Mouse (Mus musculus) heart, adult 8-10 months (tissue): Measurements from ENCODE around the gene Golph3. TPM values are rescaled to one million over a fixed set of nuclear protein-coding genes. Genes with fewer than 3 reads are reported as not detected.

Experiments used
- DNase-seq: peaks from one replicate; pipeline ENCODE4 v3.0.0; 2022; ENCODE audit warnings: low spot score
- total RNA-seq, 4 experiments: library from RNA; stranded (reverse); gene quantifications; 2 replicates each; pipeline ENCODE4 v1.2.4; 2022

Golph3 gene
- total RNA-seq, 4 experiments from 2014 or later = 64.8 to 73.0 (median 72.5) TPM

- no peak for DNase-seq
These were observed 2.8 kb upstream of the Golph3 start for GRCm38 (mm10) chr15:12318451-12318850.

- no peak for DNase-seq
These were observed 1.4 kb upstream of the Golph3 start for GRCm38 (mm10) chr15:12319889-12320288.

GRCm38 (mm10) chr15:12320441-12321090 lies 684 bp upstream of the Golph3 start:
- no peak for DNase-seq

DNA sequence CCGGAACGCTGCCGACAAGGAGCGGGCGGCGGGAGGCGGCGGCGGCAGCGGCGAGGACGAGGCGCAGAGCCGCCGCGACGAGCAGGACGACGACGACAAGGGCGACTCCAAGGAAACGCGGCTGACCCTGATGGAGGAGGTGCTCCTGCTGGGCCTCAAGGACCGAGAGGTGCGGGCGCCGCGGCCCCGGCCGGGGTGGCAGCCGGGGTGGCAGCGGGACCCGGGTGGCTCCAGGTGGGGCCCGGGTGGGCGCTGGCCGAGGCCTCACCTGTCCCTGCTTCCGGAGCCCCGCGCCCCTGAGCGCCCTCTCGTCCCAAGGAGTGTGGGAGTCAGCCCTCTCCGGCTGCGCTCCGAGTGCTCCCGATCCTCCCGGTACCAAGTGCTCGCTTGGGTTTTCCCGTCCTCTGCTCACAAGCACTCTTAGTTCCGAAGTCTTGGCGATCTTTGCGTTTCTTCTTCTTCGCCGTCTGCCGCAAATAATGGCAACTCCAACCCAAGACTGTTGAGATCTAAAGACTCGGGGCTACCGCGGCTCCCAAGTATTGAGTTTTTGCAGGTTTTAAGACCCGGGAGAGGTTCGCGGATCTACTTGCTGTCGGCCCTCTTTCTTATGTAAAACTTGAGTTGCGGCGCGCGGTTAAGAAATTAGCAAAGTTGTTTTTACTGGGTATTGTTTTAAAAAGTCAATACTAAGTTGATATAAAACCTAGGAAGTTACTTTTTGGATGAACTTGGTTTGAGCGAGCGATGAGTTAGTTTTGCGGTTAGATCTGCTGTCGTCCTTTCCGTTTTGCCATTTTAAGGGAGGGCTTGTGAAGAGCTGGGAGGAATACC lies 755 bp downstream of the Golph3 start, which contains the start of gene 1810049J17Rik:
TSS of gene 1810049J17Rik (minus strand) at position 112 of the 834 bp plus-strand sequence.
- DNase-seq = no peak

- DNase-seq = no peak
These were observed 1.6 kb downstream of the Golph3 start for GRCm38 (mm10) chr15:12322676-12323402.

DNA sequence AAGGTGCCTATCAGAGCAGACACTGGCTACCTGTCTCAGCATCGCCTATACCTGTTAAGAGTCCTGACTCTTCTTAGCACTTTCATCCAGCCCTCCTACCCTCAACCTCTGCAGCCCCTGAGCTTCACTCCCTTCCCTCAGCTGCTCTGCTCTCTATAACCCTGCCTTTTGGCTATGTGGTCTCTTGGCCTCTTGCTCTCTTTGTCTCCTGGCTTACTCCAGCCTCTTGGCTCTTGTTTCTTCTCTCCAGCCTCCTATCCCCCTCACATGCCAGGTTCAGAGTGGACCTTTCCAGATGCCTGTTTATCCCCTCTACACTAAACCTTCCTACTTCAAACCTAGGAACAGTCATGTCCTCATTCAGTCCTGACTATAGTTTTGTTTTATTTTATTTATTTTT lies 3.1 kb downstream of the Golph3 start:
- no peak for DNase-seq

- DNase-seq = no peak
These were observed 9.1 kb downstream of the Golph3 start for GRCm38 (mm10) chr15:12330389-12330788.

DNA sequence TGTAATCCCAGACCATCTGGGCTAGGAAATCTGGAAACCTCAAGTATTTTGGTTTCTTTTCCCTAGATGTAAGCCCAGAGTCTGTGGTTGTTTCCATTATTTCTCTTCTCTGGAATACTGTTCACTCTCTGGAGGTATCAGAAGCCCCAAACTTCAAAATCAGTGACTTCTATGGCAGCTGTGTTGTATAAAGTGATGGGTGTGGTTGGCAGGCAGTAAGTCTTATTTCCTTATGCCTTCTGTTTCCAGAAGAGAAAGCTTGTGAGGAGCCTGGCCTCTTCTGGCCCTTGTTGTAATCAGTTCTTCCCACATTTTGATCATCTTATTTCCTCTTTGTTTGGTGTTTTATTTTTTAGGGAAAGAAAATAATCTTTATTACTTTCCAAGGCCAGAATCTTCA lies 9.6 kb downstream of the Golph3 start:
- no peak for DNase-seq

DNA sequence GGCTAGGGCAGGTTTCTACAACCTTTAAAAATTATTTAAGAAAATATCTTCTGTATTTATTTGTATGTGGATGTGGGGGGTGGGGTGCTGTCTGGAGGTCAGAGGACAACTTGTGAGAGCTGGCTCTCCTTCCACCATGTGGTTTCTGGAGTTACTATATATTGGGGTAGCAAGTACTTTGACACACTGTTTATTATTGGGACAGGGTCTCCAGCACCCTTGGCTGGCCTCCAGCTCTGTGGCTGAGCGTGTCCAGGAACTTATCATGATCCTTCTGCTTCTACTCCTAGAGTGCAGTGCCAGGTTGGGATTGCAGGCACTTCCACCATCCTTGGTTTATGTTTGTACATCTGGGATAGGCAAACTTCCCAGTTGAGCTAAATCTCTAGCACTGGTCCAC lies 10.1 kb downstream of the Golph3 start:
- DNase-seq = no peak

DNA sequence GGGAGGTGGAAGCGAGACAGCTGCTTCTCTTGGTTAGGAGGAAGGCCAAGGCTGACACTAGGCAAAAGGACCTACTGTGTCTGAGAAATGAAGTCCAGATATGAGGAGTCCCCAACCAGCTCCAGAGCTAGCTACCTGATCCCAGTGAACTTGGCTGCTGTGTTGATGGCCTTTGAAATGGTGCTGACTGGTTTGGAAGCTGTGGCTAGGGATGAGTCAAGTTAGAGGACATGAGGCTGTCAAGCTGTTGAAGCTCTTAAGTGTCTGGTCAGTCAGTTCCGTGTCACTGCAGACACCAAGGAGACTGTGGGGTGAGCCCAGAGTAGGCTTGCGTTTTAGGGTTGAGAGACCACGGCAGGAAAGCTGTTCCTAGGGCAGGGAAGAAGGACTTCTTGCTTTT lies 13.1 kb downstream of the Golph3 start:
- DNase-seq = no peak

- no peak for DNase-seq
These were observed 16.0 kb downstream of the Golph3 start for GRCm38 (mm10) chr15:12337030-12337778.

DNA sequence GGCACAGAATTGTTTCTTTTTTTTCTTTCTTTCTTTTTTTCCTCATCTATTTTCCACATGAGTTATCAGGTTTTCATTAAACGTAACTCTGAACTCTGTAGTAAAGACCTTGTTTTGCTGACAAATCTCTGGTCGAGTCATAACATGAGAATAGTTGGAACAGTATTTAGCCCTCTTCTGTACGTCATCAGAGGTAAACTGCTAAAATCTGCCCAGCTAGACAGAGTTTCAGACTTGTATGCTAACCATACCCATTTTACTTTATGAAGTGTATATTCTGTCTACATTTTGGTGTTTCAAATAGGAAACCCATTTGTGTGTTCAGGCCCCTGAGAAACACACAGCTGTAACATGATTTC lies 16.5 kb downstream of the Golph3 start:
- DNase-seq = no peak

- DNase-seq = no peak
These were observed 19.5 kb downstream of the Golph3 start for GRCm38 (mm10) chr15:12340536-12341400.

- DNase-seq = no peak
These were observed 20.1 kb downstream of the Golph3 start for GRCm38 (mm10) chr15:12341401-12341758.

DNA sequence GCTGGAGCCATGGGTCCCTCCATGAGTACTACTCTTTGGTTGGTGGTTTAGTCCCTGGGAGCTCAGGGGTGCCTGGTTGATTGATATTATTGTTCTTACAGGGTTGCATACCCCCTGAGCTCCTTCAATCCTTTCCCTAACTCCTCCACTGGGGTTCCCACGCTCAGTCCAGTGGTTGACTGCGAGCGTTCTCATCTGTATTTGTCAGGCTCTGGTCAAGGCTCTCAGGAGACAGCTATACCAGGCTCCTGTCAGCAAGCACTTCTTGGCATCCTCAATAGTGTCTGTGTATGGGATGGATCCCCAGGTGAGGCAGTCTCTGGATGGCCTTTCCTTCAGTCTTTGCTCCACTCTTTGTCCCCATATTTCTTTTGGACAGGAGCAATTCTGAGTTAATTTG lies 25.7 kb downstream of the Golph3 start:
- DNase-seq = no peak

GRCm38 (mm10) chr15:12348950-12349349 lies 27.7 kb downstream of the Golph3 start:
- no peak for DNase-seq

DNA sequence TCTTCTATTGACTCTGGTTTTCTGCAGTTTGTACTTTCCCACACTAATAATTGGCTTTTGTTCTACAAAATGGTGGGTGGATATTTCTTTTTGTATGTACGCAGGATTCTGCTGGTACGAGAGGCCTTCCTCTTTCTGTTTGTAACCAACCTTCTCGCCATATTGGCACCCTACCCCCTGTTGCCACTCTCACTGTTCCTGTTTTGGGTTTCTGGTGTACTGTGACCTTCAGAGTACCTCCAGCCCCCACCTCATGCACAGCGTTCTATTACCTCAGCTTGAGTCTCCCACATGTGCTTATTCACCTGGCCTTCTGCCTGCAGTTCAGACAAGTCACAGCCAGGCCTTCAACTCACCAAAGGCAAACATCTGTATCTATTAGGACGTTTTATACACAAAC lies 28.6 kb downstream of the Golph3 start:
- no peak for DNase-seq

DNA sequence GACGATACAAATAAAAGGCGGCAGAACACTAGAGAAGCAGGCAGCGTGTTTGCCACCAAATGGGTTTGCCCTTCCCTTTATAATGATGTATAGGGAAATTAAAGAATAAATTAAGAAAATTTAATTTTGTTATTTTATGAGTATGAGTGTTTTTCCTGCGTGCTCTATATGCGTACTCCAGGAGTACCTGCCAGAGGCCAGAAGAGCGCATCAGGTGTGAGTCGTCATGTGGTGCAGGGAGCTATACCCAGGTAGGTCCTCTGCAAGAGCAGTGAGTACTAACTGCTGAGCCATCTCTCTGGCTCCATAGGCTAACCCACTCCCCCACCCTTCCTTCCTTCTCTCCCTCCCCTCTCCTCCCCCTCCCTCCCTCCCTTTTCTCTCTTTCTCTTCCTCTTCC lies 30.2 kb downstream of the Golph3 start:
- no peak for DNase-seq

DNA sequence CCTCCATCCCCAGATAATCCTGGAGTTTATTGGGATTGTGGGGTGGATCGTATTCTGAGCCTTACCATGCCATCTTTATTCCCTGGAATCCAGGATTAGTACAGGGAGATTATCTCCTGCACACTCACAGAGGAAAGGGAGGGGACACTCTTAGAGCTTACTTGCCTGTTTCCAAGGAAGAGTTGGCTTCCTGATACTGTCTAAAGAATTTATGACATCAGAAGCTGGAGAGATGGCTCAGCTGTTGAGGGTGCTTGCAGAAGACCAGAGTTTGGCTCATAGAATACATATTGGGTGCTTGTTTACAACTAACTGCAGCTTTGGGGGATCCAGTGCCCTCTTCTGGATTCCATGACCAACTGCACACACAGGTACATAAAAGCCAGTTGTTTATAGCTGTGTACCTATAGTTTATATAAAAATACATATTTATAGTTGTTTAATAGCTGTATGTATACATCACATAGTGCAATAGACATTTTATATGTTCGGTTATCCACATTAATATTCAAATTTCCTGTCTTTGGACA lies 33.1 kb downstream of the Golph3 start:
- DNase-seq = no peak

DNA sequence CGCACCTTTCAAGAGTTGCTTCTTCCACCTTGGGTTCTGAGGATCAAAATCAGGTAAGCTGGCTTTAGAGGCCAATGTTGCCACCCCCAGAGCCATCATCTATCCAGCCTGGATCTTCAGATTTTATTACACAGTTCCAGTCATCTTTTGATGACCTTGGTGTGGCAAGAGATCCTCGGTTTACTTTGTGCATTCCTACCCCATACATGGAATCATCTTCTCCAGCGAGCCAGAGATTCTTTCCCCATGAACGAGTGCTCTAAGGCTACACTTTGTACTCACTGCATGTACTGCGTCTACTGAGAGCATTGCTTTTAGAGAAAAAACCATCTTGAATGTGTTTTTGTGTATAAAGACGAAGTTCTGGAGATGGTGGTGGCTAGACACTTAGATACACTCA lies 34.0 kb downstream of the Golph3 start:
- no peak for DNase-seq

DNA sequence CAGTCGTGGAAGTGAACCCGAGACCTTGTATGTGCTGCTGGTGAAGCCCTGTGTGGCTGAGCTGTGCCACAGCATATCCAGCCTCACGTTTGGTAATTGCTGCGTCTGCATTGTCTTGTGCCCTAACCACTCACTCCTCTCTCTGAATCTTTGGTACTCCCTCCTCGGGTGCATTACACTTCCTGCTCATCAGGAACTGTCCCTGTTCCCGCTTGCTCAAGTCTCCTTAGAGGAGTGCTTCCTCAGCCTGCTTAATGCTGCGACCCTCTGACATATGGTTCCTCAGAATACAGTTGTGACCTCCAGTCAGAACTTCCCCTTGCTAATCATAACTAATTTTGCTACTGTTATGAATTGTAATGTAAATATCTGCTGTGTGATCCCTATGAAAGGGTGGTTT lies 34.7 kb downstream of the Golph3 start:
- no peak for DNase-seq
